Mouse (Mus musculus): ENCODE measurements at regions not wholly inside any gene's neighbourhood (a gene's known extent, or its start where the extent isn't known, plus 50 kb on each side); places are given as distances from the start of the nearest gene placed in this dataset.

DNA sequence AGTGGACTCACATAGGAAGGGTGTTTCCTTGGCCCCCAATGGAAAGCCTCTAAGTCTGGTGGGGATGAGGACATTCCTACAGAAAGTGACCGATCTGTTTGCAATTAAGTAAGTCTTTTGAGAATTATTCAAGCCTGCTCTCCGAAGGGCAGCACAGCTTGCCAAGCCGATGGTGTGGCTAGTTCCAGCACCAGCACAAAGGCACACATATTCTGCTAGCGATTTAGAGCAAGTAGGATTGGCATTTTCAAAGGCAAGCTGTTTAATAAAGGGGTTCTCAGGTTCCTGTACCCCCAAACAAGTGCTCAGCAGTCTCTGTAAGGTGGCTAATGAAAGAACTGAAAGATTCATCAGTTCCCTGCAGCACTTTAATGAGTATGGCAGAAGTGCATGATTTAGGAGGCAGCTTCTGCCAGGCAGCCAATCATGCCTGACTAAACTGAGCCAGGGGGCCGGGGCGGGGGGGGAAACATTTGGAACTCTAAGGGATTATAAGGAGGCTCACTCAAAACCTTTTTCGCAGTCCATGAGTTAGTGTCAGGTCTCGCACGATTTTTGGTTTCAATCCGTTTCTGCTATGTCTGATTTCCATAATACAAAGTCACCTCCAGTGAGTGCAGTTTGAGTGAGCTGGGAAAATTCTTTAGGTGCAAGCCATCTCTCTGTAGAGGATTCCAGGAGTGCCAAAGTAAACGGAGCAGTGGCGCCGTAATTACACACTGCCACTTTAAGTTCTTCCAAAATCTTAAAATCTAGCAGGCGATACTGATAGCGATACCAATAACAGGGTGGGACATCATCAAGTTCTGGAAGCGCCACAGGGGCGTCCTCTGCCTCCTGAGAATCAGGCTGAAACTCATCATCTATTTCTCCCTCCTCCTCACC is 609.8 kb upstream of the Vrk2 start:
- H3K36me3 ChIP-seq (ENCODE audit: control insufficient read depth in 1 of 2, insufficient read depth in 2 of 2, low read length in 2 of 2) = no peaks in the 10 kb centered on the region

DNA sequence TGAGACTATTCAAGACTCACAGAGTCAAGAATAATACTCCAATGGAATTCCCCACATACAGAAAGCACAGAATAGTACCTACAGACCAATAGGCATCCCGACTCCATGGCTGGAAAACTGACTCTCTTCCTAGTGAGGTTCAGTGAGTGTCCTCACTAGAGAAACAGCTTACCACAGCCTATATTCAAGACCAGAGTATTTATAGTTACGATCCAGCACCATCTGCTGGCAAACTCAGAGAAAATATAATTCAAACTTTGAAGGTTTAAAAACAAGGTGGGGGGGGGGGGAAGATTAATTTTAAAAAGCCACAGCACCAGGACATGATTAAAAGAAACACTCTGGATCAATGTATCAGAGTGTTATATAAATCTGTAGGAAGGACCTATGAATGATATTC is 590.2 kb upstream of the Vrk2 start:
- H3K79me2 ChIP-seq (ENCODE audit: control insufficient read depth, insufficient read depth, low read length, poor library complexity) = no peaks in the 10 kb centered on the region
- TF ChIP-seq NRF1 (IDR thresholded peaks at IDR 0.05; ENCODE audit: insufficient read depth, low read depth, low read length, poor library complexity, severe bottlenecking) = no peak
- TF ChIP-seq USF1 (IDR thresholded peaks at IDR 0.05; ENCODE audit: low read depth, low read length) = no peak
- no peak for TF ChIP-seq ZKSCAN1 (IDR thresholded peaks at IDR 0.05; ENCODE audit: low read depth, low read length)
- no peak for TF ChIP-seq MAZ (IDR thresholded peaks at IDR 0.05; ENCODE audit: low read depth, low read length)
- TF ChIP-seq POLR2AphosphoS5 (IDR thresholded peaks at IDR 0.05; ENCODE audit: borderline replicate concordance, low read depth, low read length) = no peak
- no peak for TF ChIP-seq CHD2 (IDR thresholded peaks at IDR 0.05; ENCODE audit: low read length)
- no peak for TF ChIP-seq UBTF (IDR thresholded peaks at IDR 0.05; ENCODE audit: borderline replicate concordance, insufficient read depth, low read depth, low read length)
- H3K9ac ChIP-seq (ENCODE audit: control insufficient read depth, low read depth, low read length, poor library complexity, severe bottlenecking) = no peak overlapping the region
- no peak overlapping the region for H3K4me3 ChIP-seq (ENCODE audit: control insufficient read depth in 1 of 2, insufficient read depth in 1 of 2, low read depth in 2 of 2, low read length in 2 of 2)
- no peaks in the 10 kb centered on the region for H3K4me1 ChIP-seq (ENCODE audit: control insufficient read depth in 1 of 2, insufficient read depth in 2 of 2, low read length in 2 of 2)
- no peak for DNase-seq (ENCODE audit: low read depth, low spot score)
- no peak overlapping the region for H3K27ac ChIP-seq (ENCODE audit: control insufficient read depth, low read depth, low read length)
- H3K36me3 ChIP-seq (ENCODE audit: control insufficient read depth in 1 of 2, insufficient read depth in 2 of 2, low read length in 2 of 2) = no peaks in the 10 kb centered on the region
- no peaks in the 10 kb centered on the region for H3K9me3 ChIP-seq (replicated peaks; ENCODE audit: insufficient read depth, low read length)
- no peaks in the 10 kb centered on the region; a peak in 1 of 4 replicates for H3K27me3 ChIP-seq (ENCODE audit: control insufficient read depth in 1 of 2, insufficient read depth in 2 of 2, low read length in 2 of 2)

More for the DNA sequence above, 609.8 kb upstream of the Vrk2 start:
- no peak for DNase-seq (ENCODE audit: low read depth, low spot score)
- Histone ChIP-seq H3K27ac (ENCODE audit: control insufficient read depth, low read depth, low read length) (no peak overlapping the region), H3K4me3 (ENCODE audit: control insufficient read depth in 1 of 2, insufficient read depth in 1 of 2, low read depth in 2 of 2, low read length in 2 of 2) (no peak overlapping the region), H3K79me2 (ENCODE audit: control insufficient read depth, insufficient read depth, low read length, poor library complexity) (no peaks in the 10 kb centered on the region), H3K4me1 (ENCODE audit: control insufficient read depth in 1 of 2, insufficient read depth in 2 of 2, low read length in 2 of 2) (no peaks in the 10 kb centered on the region), H3K27me3 (ENCODE audit: control insufficient read depth in 1 of 2, insufficient read depth in 2 of 2, low read length in 2 of 2) (no peaks in the 10 kb centered on the region), H3K9me3 (replicated peaks; ENCODE audit: insufficient read depth, low read length) (no peaks in the 10 kb centered on the region), H3K9ac (ENCODE audit: control insufficient read depth, low read depth, low read length, poor library complexity, severe bottlenecking) (no peak overlapping the region)
- no peak for TF ChIP-seq MAZ (IDR thresholded peaks at IDR 0.05; ENCODE audit: low read depth, low read length)
- TF ChIP-seq ZMIZ1 (IDR thresholded peaks at IDR 0.05; ENCODE audit: low read depth, low read length) = no peak

DNA sequence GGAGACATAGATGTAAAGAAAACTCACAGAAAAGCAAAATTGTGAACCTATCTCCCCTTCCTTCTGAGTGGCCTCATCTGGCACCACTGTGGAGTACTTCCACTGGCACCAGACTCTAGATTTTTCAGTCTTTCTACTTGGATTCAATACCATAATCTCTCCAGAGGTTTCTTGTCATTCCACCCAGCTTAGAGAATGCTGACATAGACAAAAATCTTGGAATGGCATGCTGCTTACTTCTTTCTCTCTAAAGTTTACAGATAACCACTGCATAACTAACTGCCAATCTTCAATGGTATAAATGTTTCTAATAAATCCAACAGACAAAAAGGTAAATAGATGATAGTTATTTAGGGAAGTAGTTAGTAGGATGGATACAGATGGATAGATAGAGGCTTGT is 589.6 kb upstream of the Vrk2 start:
- DNase-seq (ENCODE audit: low read depth, low spot score) = no peak
- H3K79me2 ChIP-seq (ENCODE audit: control insufficient read depth, insufficient read depth, low read length, poor library complexity) = no peaks in the 10 kb centered on the region
- no peak overlapping the region for H3K9ac ChIP-seq (ENCODE audit: control insufficient read depth, low read depth, low read length, poor library complexity, severe bottlenecking)
- H3K36me3 ChIP-seq (ENCODE audit: control insufficient read depth in 1 of 2, insufficient read depth in 2 of 2, low read length in 2 of 2) = no peaks in the 10 kb centered on the region
- no peaks in the 10 kb centered on the region; a peak in 1 of 4 replicates for H3K27me3 ChIP-seq (ENCODE audit: control insufficient read depth in 1 of 2, insufficient read depth in 2 of 2, low read length in 2 of 2)
- no peak overlapping the region for H3K27ac ChIP-seq (ENCODE audit: control insufficient read depth, low read depth, low read length)
- no peak overlapping the region for H3K4me3 ChIP-seq (ENCODE audit: control insufficient read depth in 1 of 2, insufficient read depth in 1 of 2, low read depth in 2 of 2, low read length in 2 of 2)
- no peak for TF ChIP-seq ZNF384 (IDR thresholded peaks at IDR 0.05; ENCODE audit: low read depth, low read length)
- TF ChIP-seq TAL1 (IDR thresholded peaks at IDR 0.05; ENCODE audit: low read length) = no peak
- TF ChIP-seq CHD2 (IDR thresholded peaks at IDR 0.05; ENCODE audit: low read length) = no peak
- TF ChIP-seq POLR2AphosphoS2 (IDR thresholded peaks at IDR 0.05; ENCODE audit: low read length) = no peak
- TF ChIP-seq ETS1 (IDR thresholded peaks at IDR 0.05; ENCODE audit: low read depth, low read length) = no peak
- no peak for TF ChIP-seq CTCF (IDR thresholded peaks at IDR 0.05 in 2 of 3, conservative IDR thresholded peaks at IDR 0.05 in 1 of 3; ENCODE audit: control insufficient read depth in 1 of 3, insufficient read depth in 1 of 3, low read depth in 2 of 3, low read length in 3 of 3, poor library complexity in 1 of 3, severe bottlenecking in 1 of 3)
- no peak for TF ChIP-seq TBP (IDR thresholded peaks at IDR 0.05; ENCODE audit: low read depth, low read length)
- no peaks in the 10 kb centered on the region for H3K9me3 ChIP-seq (replicated peaks; ENCODE audit: insufficient read depth, low read length)
- H3K4me1 ChIP-seq (ENCODE audit: control insufficient read depth in 1 of 2, insufficient read depth in 2 of 2, low read length in 2 of 2) = no peaks in the 10 kb centered on the region
